Mouse (Mus musculus) mouse embryonic stem cell (cell line): ENCODE measurements around the gene Adcy4.
"Not testable (repeated sequence)": the region's sequence is repeated elsewhere in the genome, so short reads cannot be mapped to it uniquely, and the experiment has no call there.

Experiments used
- in situ Hi-C, 2 experiments: fragments of 300-500 bp; cut with MboI; formaldehyde crosslinking; loops; 1 replicate in 1 of 2; 3 replicates in 1 of 2; pipeline ENCODE4 v1.14.3; 2019 to 2020; ENCODE audit warnings: low sequenced_read_pairs in 2 of 2, low pct_unique_long_range_greater_than_20kb in 1 of 2, mixed read lengths in 1 of 2; ENCODE audit not compliant: unreplicated experiment in 1 of 2

Gene Adcy4

GRCm38 (mm10) chr14:55767519-55768414, 16.1 kb downstream of the Adcy4 start:
- in situ Hi-C loops: no loop called here

- in situ Hi-C loops: no loop called here
These were observed 18.2 kb downstream of the Adcy4 start, which contains the start of gene Ltb4r1 for GRCm38 (mm10) chr14:55765696-55766095. TSS of gene Ltb4r1 (plus strand) at chr14:55765962.

GRCm38 (mm10) chr14:55763166-55763565, 20.7 kb downstream of the Adcy4 start:
- in situ Hi-C loops: no loop called here

GRCm38 (mm10) chr14:55762001-55762821, 21.7 kb downstream of the Adcy4 start:
- in situ Hi-C loops: no loop called here

GRCm38 (mm10) chr14:55761163-55761562, 22.7 kb downstream of the Adcy4 start, which contains the start of gene Ltb4r2:
TSS of gene Ltb4r2 (plus strand) at chr14:55761428.
- in situ Hi-C loops: no loop called here

GRCm38 (mm10) chr14:55760156-55760555, 23.7 kb downstream of the Adcy4 start:
- in situ Hi-C loops: not testable (repeated sequence)

GRCm38 (mm10) chr14:55758363-55758784, 25.5 kb downstream of the Adcy4 start, which contains the start of gene Cideb:
TSS of gene Cideb (minus strand) at chr14:55758458.
- in situ Hi-C loops: no loop called here

- in situ Hi-C loops: no loop called here
These were observed 26.3 kb downstream of the Adcy4 start for GRCm38 (mm10) chr14:55757566-55757965.

GRCm38 (mm10) chr14:55747051-55747847, 36.6 kb downstream of the Adcy4 start:
- in situ Hi-C loops: no loop called here

- in situ Hi-C loops: no loop called here
These were observed 38.0 kb downstream of the Adcy4 start for GRCm38 (mm10) chr14:55745861-55746237.

GRCm38 (mm10) chr14:55745180-55745860, 38.6 kb downstream of the Adcy4 start, which contains the start of the genes Dhrs1 and Nop9:
TSS of gene Dhrs1 (minus strand) at chr14:55745690.
TSS of gene Nop9 (plus strand) at chr14:55745693.
- in situ Hi-C loops: no loop called here

GRCm38 (mm10) chr14:55743711-55744110, 40.2 kb downstream of the Adcy4 start:
- in situ Hi-C loops: loop anchor here (5.0 kb wide), 1 partner anchor 61 kb away; the partner anchor contains the start of gene Tinf2 (in 2 of the 2)

GRCm38 (mm10) chr14:55737086-55737687, 46.7 kb downstream of the Adcy4 start:
- in situ Hi-C loops: no loop called here

GRCm38 (mm10) chr14:55735758-55736157, 48.1 kb downstream of the Adcy4 start:
- in situ Hi-C loops: no loop called here

GRCm38 (mm10) chr14:55735334-55735733, 48.6 kb downstream of the Adcy4 start:
- in situ Hi-C loops: no loop called here

- in situ Hi-C loops: no loop called here
These were observed 49.0 kb downstream of the Adcy4 start for GRCm38 (mm10) chr14:55734869-55735268.

- in situ Hi-C loops: no loop called here
These were observed 50.0 kb downstream of the Adcy4 start for GRCm38 (mm10) chr14:55733889-55734288.
